Mouse (Mus musculus): ENCODE measurements around the gene Rbm8a.

Rbm8a gene

GRCm38 (mm10) chr3:96669727-96670468, 40.2 kb downstream of the Rbm8a start, which contains the start of gene Ankrd35:
Gene Ankrd35, plus strand, starts transcription at chr3:96670131.
- peak; percentile 91 for DNase-seq (ENCODE audit: low read depth, low spot score)

GRCm38 (mm10) chr3:96671519-96671918, 41.8 kb downstream of the Rbm8a start:
- no peak for DNase-seq (ENCODE audit: low read depth, low spot score)

DNA sequence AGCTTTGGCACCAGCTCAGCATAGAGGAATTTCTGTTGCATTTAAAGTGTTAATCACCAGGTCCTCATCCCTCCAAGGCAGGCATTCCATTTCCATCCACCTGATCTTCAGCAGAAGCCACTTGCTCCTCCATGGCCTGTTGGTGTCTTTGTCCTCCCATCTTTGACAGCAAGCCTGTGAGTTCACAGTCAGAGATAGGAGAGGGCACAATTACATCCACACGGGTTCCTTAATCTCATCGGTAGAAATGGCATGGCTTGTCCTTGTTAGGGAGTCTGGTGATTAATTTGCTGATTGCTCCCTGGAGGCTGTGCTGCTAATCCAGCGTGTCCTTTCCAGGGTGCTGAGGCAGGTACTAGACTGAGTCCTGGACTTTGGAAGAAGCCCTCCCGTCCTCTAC, 43.8 kb downstream of the Rbm8a start:
- DNase-seq (ENCODE audit: low read depth, low spot score) = no peak

DNA sequence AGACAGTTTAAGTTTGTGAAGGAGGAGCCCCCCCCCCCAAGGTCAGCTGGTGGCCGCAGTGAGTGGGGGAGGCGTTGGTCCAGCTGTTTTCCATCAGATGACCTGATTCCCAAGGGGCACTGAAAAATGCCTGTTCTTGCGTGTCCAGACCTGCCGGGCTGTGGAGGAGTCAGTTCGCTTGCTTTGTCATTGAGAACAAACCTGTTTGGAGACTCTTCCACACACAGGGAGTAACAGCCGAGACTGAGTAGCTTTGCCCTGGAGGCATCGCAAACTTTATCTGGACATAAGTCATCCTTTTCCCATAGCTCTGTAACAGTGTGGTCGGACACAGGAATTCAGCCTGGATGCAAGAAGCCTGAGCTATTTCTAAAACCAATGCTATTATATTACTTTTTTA, 44.7 kb downstream of the Rbm8a start:
- DNase-seq (ENCODE audit: low read depth, low spot score) = no peak

DNA sequence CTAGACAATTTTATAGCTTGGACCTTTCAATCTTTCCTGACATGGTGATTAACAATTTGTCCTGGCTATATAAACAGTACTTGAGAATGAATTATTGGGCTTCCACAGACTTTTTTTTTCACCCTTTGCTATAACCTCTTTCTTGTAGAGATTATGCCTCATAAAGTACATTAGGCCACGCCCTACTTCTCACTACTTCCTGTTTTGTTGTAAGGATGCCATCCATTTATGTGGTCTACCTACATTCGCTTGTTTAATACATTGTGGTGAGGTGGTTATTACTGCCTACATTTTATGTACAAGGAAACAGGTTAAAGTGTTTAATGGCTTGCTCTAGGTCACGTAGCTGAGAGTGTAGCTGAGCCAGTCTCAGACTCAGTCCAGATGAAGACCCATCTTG, 45.4 kb downstream of the Rbm8a start:
- peak; percentile 58 for DNase-seq (ENCODE audit: low read depth, low spot score)

DNA sequence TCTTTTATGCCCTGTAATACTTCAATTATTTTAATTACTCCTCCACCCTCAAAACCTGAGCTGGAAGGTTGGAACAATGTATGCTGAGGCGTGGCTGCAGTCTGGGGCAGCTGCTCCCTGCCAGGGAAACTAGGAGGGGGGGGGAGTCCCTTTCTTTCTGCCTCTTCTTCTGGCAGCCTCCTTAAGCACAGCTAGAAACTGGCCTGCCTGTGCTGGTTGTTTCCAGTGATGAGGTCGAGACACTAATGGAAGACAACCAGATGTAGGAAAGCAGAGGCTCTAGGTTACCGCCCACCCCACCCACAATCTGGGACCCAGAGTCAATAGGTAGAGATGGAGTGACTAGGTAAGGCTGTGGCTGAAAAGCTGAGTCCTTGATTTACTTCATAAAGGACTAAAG, 46.0 kb downstream of the Rbm8a start:
- no peak for DNase-seq (ENCODE audit: low read depth, low spot score)

- no peak for DNase-seq (ENCODE audit: low read depth, low spot score)
Measured at GRCm38 (mm10) chr3:96678456-96678855, 48.7 kb downstream of the Rbm8a start.

- DNase-seq (ENCODE audit: low read depth, low spot score) = no peak
Measured at GRCm38 (mm10) chr3:96679159-96679674, 49.5 kb downstream of the Rbm8a start.

DNA sequence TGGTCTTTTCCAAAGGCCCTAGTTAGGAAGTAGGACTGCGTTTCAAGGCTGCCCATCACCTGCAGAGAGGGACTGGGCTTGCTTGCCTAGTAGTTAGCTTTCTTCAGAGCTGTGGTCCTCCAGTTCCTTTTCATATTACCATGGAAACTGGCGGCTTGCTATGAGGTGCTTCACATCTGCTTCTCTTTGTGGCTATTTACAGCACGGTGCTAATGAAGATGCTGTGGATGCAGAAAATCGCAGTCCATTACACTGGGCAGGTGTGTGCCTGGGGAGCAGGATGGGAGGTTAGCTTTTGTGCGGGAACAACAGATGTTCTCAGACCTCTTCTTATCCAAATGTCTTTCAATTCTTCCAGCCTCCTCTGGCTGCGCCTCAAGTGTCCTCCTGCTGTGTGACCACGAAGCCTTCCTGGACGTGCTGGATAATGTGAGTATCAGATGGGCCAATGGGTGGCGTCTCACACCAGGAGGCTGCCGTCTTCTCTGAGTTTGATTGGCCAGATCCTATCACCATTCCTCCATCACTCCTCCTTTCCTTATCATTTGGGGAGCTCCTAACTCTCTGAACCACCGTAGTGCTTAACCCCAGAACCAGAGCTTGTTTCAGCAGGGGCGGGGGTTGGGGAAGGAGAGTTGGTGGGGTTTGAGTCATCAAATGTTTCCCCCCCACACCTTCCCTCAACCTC, 50.7 kb downstream of the Rbm8a start:
- DNase-seq (ENCODE audit: low read depth, low spot score) = no peak
